9 mouse cellular contexts compared by ENCODE assay signal in genomic region chr11:85382055-85382454, GRCm38 (mm10). TPM values are rescaled to one million over a fixed set of nuclear protein-coding genes. Genes with fewer than 3 reads are reported as not detected.
A peak's percentile ranks its signal among the peaks of the same experiment; 100 is the strongest.
DNase-seq lines count a peak whose midpoint lies in the region; ATAC-seq lines count a peak whose summit lies in the region.
"Had no signal": no experiment of that assay in that cellular context is flagged by ENCODE, and none has a peak within 500 bp of the region (broad histone marks: within the 10 kb centered on the region; RNA-seq: fewer than 3 reads in every experiment).

No protein-coding gene starts in this region.

- DNase-seq in 3T3-L1 (ENCODE audit: low read depth, low spot score), result peak; percentile 87
- peak; percentile 80 for DNase-seq in Muller cell, postnatal 12 days (ENCODE audit: inconsistent ontology term)
- DNase-seq in cerebellum, adult 9-11 months, result peak; percentile 59
- peak; percentile 43 to 61 for DNase-seq in frontal cortex, postnatal 25 days (ENCODE audit: low spot score in 2 of 2)
- peak; percentile 83 for DNase-seq in kidney, adult 18-20 months
- DNase-seq in thymus, postnatal 10 days (ENCODE audit: low spot score in 2 of 2), result peak; percentile 25 to 59

- no peaks in the 10 kb centered on the region for H3K9me3 ChIP-seq in limb, embryonic 13.5 days
- H3K9me3 ChIP-seq: heart, embryonic 15.5 days had no signal

- H3K4me3 ChIP-seq in limb, embryonic 13.5 days, result no peak overlapping the region
- H3K4me3 ChIP-seq: heart, embryonic 15.5 days had no signal

- WGBS in limb, embryonic 13.5 days, result 4% methylated on average over 4 of the region's 4 CpGs

- no peaks in the 10 kb centered on the region for H3K27me3 ChIP-seq in limb, embryonic 13.5 days
- H3K27me3 ChIP-seq: heart, embryonic 15.5 days had no signal

- no peak overlapping the region for H3K27ac ChIP-seq in limb, embryonic 13.5 days
- H3K27ac ChIP-seq: heart, embryonic 15.5 days had no signal

- H3K9ac ChIP-seq in limb, embryonic 13.5 days, result no peak overlapping the region
- H3K9ac ChIP-seq: heart, embryonic 15.5 days had no signal

- ATAC-seq in limb, embryonic 13.5 days (ENCODE audit: low FRiP score, low read depth), result peak; percentile 79
- peak; percentile 72; the same call in 1 of the 2 replicates for ATAC-seq in neutrophil, adult 5-6 weeks (ENCODE audit: extremely low read depth, insufficient number of reproducible peaks, low FRiP score, poor library complexity, severe bottlenecking)

- no peaks in the 10 kb centered on the region for H3K36me3 ChIP-seq in limb, embryonic 13.5 days
- H3K36me3 ChIP-seq: heart, embryonic 15.5 days had no signal

- no peak overlapping the region for H3K4me2 ChIP-seq in limb, embryonic 13.5 days (replicated peaks)
- H3K4me2 ChIP-seq: heart, embryonic 15.5 days had no signal

- H3K4me1 ChIP-seq in limb, embryonic 13.5 days, result peaks cover 5% of the 10 kb centered on the region
- H3K4me1 ChIP-seq: heart, embryonic 15.5 days had no signal

RNA-seq across cellular contexts. Expression of gene Bcas3, which starts 29.1 kb away (rescaled TPM):
- 25.5 and 30.3 TPM in 2 replicates for polyA plus RNA-seq in limb, embryonic 13.5 days (2015; fragmentation: Nextera tagmentation; extraction: Ambion mirVana)
- total RNA-seq in neutrophil, adult 5-6 weeks (2017), result 37.1 and 38.4 TPM in 2 replicates
